Mouse (Mus musculus) frontal cortex, adult (tissue): ENCODE data around the gene Bud23.

Source experiments
- ATAC-seq: cut with Nextera tagmentation; 2 replicates; pipeline ENCODE4 v1.9.2; 2017; ENCODE audit warnings: mild to moderate bottlenecking, moderate library complexity, mixed read lengths; ENCODE audit not compliant: low TSS enrichment

Bud23 gene

DNA sequence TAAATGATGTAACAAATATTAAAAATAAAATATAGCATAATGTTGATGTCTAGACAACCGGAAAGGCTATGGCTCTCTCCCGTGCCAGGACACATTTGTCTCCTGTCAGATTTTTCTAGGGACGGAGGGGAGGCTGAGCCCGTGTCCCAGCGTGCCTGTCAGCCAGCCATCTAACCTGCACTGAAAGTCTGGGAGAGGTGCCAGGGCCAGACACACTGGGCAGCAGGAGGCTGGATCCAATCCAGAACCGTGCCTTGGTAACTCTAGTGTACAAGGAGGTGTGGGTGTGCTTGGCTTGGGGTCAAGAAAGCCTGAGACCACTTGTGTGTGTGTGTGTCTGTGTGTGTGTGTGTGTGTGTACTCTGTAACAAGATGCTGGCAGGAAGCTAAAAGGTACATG is 42.9 kb downstream of the Bud23 start:
- no peak for ATAC-seq

DNA sequence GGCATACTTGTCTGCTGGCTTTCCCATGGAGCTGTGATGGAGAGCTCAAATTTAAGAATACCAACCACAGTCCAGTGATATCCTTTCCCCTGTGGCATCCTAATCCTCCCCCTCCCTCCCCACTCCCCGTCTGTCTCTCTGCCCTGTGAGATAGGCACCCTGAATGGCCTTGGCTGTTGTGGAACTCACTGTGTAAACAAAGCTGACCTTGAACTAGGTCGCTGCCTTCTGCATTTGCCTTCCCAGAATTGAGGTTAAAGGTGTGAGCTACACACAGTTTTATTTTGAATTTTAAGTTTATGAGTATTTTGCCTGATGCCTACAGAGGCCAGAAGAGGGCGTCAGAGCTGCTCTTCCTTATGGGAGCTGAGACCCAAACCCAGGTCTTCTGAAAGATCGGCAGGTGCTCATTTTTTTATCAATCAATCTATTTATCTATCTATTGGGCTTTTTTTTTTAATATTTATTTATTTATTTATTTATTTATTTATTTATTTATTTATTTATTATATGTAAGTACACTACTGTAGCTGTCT is 48.5 kb downstream of the Bud23 start:
- no peak for ATAC-seq

GRCm38 (mm10) chr5:135015497-135015896 is 49.3 kb downstream of the Bud23 start:
- ATAC-seq: peak; percentile 55

DNA sequence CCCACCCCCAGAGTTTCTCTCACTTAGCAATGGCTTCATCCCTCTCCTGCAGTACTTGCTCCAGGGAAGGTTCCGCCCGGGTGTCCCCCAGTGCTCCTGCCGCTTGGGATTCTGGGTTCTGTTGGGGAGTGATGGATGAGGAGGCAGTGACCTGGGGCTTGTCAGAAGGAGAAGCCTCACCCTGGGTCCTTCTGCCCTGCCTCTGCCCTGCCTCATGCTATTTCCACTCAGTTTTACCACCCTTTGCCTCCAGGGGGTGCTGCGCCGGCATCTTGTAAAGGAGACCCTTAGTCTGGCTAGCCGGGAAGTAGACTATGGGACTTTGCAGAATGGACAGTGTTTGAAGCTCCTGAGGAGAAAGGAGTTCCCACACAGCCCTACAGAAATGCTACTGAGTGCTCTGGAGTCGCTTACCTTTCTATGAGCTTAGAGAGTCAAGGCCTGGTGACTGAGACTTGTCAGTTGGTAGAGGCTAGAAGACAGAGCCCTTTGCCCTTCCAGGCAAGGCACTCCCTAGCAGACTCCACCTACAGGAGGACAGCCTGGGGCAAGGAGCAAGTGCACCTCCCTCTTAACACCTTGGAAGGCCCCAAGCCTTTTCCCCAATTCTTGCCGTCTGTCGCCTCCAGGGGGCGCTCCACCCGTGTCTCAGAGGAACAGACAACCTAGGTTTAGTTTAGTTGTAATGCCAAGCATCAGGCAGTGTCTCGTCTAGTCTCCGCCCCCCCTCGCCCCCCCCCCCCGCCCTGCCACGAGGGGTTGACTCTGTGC is 51.9 kb downstream of the Bud23 start:
- no peak for ATAC-seq

GRCm38 (mm10) chr5:135011809-135012613 is 52.7 kb downstream of the Bud23 start:
- ATAC-seq: no peak

- ATAC-seq: no peak
These were observed 53.7 kb downstream of the Bud23 start for GRCm38 (mm10) chr5:135010841-135011743.

DNA sequence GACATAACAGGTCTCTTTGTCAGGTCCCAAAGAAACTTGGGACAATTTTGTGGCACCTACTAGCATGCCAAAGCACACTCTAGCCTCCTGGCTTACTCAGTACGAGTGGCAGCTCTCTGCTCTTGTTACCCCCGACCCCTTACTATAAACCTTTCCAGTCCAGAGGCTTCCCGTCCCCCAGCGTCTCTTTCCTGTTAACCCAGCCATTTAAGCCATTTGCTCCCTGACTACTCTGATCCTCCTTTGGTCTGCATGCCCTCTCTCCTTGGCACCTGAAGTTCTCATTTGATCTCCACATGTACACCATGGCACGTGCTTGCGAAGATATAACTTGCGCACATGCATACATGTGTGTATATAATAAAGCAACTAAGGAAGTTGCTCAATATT is 54.4 kb downstream of the Bud23 start:
- ATAC-seq: no peak

DNA sequence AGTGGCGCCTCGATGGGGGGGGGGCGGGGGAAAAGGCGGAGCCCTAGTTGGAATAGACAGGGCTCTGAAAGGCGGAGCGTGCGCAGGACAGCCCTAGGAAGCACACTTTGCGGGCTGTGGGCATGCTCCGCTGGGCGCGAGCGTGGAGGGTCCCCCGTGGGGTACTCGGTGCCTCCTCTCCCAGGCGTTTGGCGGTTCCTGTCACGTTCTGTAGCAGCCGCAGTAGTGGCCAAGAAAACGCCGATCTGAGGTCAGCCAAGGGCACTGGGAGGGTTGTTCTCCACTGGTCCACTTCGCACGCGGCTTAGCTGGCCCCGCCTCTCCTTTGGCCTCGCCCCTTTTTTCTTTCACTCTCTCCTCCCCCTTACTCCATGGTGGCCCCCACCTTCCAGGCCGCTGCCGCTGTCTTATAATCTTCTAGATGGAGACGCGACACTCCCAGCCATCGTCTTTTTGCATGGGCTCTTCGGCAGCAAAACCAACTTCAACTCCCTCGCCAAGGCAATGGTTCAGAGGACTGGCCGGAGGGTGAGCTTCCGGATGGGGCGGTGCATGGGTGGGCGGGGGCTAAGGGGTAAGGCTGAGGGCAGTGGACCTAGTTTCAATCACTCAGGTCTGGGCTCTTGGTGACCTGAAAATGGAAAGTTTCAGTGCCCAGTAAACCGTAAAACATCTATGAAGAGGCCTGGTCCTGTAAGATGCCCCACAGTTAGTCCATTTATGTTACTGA is 55.0 kb downstream of the Bud23 start:
- peak; percentile 64 for ATAC-seq

GRCm38 (mm10) chr5:135008671-135009589 is 55.8 kb downstream of the Bud23 start, which contains the start of gene Abhd11:
Gene Abhd11, plus strand, starts transcription at chr5:135009152.
- peak; percentile 73 for ATAC-seq

- ATAC-seq: no peak
These were observed 56.8 kb downstream of the Bud23 start for GRCm38 (mm10) chr5:135007802-135008571.
